Mouse (Mus musculus): ENCODE results near the gene Tnnc1. TPM values are rescaled to one million over a fixed set of nuclear protein-coding genes. Genes with fewer than 3 reads are reported as not detected.

Gene Tnnc1
- polyA plus RNA-seq, 1 experiment from 2014 or later, result 2.2 TPM

Other genes starting within 250 kb of the Tnnc1 start
- 52.0 and 61.1 TPM in 2 replicates for gene Glt8d1, start 206.9 kb upstream of the Tnnc1 start, polyA plus RNA-seq (2014; fragmentation: Nextera tagmentation; extraction: Ambion mirVana)
- 338 and 365 TPM in 2 replicates for gene Spcs1, start 206.6 kb upstream of the Tnnc1 start, polyA plus RNA-seq (2014; fragmentation: Nextera tagmentation; extraction: Ambion mirVana)
- gene Pbrm1, start 189.2 kb upstream of the Tnnc1 start, polyA plus RNA-seq (2014; fragmentation: Nextera tagmentation; extraction: Ambion mirVana), result 90.7 and 93.7 TPM in 2 replicates
- 144 and 170 TPM in 2 replicates for gene Gnl3, start 189.2 kb upstream of the Tnnc1 start, polyA plus RNA-seq (2014; fragmentation: Nextera tagmentation; extraction: Ambion mirVana)
- gene Smim4, start 79.4 kb upstream of the Tnnc1 start, polyA plus RNA-seq (2014; fragmentation: Nextera tagmentation; extraction: Ambion mirVana), result 91.3 and 94.4 TPM in 2 replicates
- 308 and 365 TPM in 2 replicates for gene Nt5dc2, start 77.3 kb upstream of the Tnnc1 start, polyA plus RNA-seq (2014; fragmentation: Nextera tagmentation; extraction: Ambion mirVana)
- gene Stab1, start 39.7 kb upstream of the Tnnc1 start, polyA plus RNA-seq (2014; fragmentation: Nextera tagmentation; extraction: Ambion mirVana), result 35.8 and 41.0 TPM in 2 replicates
- gene Nisch, start 8.6 kb downstream of the Tnnc1 start, polyA plus RNA-seq (2014; fragmentation: Nextera tagmentation; extraction: Ambion mirVana), result 330 and 367 TPM in 2 replicates
- 0.23 and 0.55 TPM in 2 replicates for gene Sema3g, start 9.5 kb downstream of the Tnnc1 start, polyA plus RNA-seq (2014; fragmentation: Nextera tagmentation; extraction: Ambion mirVana)
- gene Phf7, start 43.0 kb downstream of the Tnnc1 start, polyA plus RNA-seq (2014; fragmentation: Nextera tagmentation; extraction: Ambion mirVana), result 13.7 and 14.4 TPM in 2 replicates
- 78.9 and 84.9 TPM in 2 replicates for gene Bap1, start 43.1 kb downstream of the Tnnc1 start, polyA plus RNA-seq (2014; fragmentation: Nextera tagmentation; extraction: Ambion mirVana)
- gene Dnah1, start 115.6 kb downstream of the Tnnc1 start, polyA plus RNA-seq (2014; fragmentation: Nextera tagmentation; extraction: Ambion mirVana), result 5.4 and 6.9 TPM in 2 replicates
- gene Capn7, start 128.3 kb downstream of the Tnnc1 start, polyA plus RNA-seq (2014; fragmentation: Nextera tagmentation; extraction: Ambion mirVana), result 37.0 and 43.3 TPM in 2 replicates
- gene Sh3bp5, start 227.8 kb downstream of the Tnnc1 start, polyA plus RNA-seq (2014; fragmentation: Nextera tagmentation; extraction: Ambion mirVana), result 10.6 and 10.7 TPM in 2 replicates

All from intestine, embryonic 14.5 days (tissue).